Mouse (Mus musculus) spleen, postnatal 4 days (tissue): Measurements from ENCODE around the gene Arhgef40.

Experiments used
- DNase-seq, 2 experiments: peaks; one replicate each; pipeline ENCODE4 v3.0.0; 2022; ENCODE audit warnings: low spot score in 2 of 2

Arhgef40 gene

DNA sequence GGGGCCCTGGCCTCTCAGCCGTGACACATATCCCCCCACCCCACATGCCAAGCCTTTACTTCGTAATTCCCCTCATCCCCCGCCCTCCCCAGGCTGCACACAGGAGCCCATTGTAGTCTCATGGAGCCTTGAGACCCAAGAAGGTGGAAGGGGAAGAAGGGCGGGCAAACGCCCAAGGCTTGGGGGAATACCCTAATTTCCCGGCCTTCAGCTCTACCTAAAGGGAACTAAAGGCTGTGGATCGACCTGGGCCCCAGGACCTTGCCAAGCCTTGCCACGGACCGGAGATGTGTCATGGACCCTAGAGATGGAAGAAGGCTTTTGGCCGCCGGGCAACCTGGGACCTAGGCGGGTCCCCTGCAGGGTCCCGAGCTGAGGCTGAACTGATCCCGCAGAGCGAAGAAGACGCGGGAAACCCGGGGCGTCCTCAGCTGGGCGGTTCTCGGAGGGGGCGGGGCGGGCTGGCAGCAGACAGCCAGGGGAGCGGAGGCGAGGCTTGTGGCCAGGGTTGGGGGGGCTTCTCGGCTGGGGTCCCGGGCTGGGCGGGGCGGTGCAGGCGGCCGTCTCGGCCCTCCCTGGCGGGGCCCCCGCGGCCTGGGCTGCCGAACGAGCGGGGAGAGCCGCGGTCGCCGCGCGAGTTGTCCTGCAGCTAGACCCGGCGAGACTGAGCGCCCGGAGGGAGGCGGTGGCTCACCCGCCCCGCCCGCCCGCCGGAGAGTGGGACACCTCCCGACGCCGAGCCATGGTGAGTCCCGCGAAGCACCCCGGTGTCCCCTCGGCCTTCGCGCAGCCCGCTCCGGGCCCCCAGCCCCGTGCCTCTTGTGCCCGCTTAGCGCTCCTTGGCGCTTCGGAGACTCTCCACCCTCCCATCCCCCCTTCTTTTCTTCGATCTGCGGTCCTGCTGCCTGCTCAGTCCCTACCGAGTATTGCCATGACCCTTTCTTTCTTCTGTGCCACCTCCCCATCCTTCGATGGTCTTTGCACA is at the start of gene Arhgef40:
Gene Arhgef40 (plus strand): TSS at position 473 of the 985 bp plus-strand sequence.
- DNase-seq = peak; percentile 75 to 89

DNA sequence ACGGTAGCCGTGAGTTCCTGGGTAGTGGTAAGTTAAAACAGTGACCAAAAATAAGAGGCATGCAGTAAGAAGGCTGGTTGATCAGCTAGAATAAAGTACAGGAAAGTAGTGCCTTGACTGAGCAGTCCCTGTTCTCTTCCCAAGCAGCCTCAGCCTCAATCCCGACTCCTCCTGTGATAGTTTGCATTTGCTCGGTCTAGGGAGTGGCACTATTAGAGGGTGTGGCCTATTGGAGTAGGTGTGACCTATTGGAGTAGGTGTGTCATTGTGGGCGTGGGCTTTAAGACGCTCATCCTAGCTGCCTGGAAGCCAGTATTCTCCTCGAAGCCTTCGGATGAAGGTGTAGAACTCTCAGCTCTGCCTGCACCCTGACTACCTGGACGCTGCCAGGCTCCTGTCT is 45.5 kb upstream of the Arhgef40 start:
- no peak for DNase-seq

DNA sequence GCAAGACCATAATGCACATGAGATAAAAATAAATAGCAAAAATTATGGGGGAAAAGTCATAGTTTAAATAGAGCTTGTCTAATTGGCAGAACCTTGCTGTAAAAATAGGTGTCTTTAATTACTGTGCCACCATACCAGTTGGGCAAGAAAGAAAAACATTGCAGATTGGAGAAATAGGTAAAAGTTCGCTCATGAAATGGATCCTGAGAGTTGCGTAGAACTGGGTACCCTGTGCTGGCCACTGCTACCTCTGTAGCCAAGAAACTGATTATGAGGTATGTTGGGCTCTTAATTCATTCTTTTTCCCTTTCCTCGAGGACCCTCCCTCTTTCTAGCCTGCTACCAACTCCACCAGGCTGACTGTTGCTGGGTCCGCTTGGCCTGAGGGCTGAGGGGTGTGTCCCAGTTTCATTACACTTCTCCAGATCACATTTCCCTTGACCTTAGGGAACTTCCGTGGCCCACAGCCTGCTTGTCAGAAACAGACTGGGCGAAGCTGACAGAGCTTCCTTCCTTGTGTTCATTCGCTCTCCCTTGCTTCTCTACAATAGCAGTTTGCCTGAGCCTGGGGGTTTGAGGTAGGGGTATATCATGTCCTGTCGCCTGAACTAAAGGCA is 43.5 kb upstream of the Arhgef40 start:
- no peak for DNase-seq

DNA sequence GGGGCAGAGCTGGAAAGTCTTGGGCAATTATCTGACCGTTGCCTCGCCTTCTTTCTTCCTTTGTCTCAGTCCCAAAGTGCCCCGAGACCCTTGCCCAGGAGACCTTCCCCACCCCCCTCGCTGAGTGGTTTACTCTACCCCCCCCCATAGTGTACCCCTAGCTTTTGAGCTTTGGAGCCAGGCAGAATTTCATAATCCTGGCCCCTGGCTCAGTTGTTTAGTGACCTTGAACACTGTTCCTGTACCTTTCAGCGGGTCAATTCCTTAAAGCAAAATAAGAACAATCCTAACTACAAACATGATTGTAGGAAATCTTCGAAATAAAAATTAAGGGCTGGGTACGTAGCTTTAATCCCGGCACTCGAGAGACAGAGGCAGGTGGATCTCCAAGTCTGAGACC is 42.9 kb upstream of the Arhgef40 start:
- no peak for DNase-seq

DNA sequence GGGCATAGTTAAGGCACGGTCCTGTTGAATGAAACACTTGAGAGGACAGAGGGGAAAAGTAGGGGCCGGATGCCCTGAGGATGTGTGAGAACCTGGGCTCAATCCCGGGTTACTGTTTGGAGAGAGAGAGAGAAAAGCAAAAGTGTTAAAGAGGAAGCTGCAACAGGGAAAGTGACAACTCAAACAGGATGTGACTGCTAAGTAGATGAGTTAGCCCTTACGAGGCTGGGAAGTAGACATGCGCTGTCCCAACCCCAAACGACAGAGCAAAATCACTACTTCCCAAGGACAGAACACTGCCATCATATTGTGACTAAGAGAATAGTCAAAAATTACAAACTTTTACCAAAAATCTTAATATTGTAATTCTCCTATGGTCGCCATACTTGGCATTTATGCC is 42.3 kb upstream of the Arhgef40 start:
- no peak for DNase-seq

DNA sequence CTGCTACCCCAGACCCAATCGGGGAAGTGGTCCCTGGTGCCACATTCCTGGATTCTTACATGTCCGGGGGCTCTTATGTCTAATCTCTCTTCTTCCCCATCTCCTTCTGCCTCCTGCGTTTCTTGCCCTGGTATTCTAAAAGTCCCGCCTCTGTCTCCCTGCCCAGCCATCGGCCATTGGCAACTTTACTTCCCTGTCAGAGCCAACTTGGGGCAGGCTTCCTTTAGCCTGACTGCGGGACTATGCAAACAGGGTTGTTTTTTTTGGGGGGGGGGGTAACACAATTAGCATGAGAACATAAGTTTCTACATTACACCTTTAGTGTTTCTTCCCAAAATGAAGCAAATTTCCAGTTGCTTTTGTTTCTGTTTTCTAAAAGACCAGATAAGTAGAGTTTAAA is 41.2 kb upstream of the Arhgef40 start:
- no peak for DNase-seq

DNA sequence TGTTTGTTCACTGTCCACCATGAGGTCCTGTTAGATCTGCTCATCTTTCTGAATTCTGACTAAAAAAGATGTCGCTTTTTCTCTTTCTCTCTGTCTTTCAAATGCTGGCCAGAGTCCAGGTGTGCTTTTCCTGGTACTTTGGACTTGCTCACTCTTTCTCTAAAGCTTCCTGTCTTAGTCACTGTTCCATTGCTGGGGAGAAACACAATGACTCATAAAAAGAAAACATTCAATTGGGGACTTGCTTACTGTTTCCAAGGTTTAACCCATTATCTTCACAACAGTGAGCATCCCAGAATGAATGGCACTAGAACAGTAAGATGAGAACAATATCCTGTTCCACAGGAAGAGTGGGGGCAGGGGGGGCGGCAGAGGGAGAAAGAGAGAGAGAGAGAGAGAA is 24.2 kb upstream of the Arhgef40 start:
- no peak for DNase-seq

DNA sequence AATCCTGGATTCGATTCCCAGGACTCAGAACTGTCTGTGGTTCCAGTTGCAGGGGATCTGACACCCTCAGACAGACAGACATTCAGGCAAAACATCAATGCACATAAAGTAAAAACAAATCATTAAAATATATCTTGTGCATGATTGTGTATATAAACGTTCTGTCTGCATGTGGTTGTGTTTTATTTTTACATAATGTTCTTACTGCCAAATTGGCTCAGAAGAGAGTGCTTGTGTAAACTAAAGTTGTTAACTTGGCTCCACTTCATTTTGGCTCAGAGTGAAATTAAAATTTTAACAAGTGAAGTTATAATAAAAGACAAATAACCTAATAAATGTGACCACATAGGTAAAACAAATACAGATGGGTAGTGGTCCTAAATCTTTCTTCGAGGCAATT is 17.1 kb upstream of the Arhgef40 start:
- DNase-seq = no peak

DNA sequence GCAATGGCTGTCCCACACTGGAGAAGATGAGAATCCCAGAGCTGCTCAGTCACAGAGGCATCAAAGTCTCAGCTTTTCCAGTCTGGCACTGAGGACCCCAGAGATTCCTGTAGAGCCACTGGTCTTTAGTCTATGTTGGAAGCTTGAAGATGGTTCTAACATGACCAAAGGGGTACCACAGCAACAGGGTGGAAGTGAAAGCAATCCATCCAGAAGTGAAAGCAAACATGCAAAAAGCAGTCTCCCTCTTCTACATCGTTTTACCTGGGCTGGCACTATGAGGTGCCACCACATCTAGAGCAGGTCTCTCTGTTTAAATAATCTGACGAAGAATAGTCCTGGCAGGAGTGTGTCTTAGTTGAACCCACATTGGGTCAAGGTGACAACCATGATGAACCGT is 5.3 kb upstream of the Arhgef40 start:
- no peak for DNase-seq

DNA sequence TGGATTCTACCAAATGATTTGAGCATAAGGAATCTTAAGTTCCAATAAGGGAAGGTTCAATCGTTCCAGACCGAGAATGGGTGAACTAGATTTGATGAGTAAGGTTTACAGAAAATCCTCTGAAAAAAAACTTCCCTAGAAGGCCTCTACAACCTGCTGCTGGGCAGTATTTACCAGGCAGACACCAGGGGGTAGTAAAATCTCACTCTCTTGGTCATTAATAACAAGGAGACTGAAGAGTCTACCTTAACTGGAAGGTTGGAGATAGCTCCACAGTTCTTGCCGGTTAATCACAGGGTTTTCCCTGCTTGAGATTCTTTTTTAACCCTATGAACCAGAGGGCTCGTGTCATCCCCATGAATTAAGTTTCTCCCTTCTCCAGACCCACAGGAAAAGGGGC is 1.3 kb upstream of the Arhgef40 start:
- DNase-seq = no peak

DNA sequence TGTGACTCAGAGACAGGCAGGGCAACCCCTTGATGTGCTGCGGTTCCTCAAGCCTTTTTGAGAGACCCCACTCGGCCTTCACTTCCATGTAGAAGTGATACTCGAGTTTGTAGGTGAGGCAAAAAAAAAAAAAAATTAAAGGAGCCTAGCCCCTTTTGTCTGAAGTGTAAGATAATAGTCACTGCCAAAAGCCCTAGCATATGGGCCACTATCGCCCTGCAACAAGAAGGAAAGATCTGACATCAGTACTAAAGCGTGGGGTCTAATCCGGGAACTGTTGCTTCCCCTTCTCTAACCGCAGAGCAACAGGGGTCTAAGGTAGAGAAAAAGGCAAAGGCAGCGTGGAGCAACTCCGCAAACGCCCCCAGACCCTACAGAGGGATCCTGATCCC is 668 bp upstream of the Arhgef40 start:
- DNase-seq = no peak

DNA sequence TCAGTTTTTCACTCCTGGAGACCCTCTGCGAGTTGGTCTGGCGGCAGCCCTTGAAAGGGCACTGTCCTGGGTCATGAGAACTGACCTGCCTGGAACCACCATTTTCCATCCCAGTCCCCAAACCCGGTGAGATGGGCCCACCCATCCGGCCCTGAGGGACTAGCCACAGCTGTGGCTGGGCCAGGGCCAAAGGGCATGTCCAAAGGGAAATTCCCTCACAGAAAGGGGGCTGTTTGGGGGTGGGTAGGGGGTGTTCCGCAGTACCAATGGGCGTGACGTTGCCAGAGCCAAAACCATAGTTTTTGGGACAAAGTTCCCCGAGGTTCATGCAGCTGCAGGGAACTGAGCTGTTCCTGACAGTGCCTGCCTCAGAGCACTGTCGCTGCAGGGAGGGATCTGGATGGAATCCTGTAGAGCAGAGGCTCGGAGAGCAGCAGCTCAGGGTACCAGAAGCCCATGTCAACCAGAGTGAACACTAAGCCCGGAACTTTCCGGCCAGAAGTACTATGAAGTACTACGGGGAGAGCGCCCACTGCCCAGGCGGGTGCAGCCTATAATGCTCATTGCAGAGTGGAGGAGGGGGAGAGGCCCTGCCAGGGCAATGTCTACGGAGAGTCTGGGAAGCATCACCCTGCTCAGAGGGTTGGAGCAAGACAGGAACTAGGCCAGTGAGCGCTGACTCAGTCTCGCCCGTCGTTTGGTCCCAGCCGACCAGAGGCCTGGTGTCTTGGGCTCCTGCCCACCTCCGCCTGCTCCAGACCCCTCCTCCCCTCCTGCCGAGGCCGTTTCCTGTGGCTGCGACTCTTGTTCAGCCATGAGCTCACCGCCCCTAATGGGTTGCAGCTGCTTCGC is 1.0 kb downstream of the Arhgef40 start:
- DNase-seq = peak in 1 of 2 experiments; percentile 75

DNA sequence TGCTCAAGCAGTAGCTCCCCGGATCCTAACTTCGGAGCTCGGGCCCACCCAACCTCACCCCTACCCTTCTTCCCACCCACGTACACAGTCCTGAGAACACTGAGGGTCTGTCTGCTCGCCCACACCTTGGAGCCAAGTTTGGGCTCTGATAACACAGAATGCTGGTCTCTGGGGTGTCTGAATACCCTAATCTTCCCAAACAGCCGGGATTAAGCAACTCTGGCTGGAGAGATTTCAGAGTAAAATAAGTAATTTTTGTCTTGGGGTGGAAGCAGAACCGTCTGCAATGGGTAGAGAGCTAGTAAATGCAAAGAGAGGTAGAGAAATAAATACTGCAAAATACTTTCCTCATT is 1.6 kb downstream of the Arhgef40 start:
- no peak for DNase-seq

DNA sequence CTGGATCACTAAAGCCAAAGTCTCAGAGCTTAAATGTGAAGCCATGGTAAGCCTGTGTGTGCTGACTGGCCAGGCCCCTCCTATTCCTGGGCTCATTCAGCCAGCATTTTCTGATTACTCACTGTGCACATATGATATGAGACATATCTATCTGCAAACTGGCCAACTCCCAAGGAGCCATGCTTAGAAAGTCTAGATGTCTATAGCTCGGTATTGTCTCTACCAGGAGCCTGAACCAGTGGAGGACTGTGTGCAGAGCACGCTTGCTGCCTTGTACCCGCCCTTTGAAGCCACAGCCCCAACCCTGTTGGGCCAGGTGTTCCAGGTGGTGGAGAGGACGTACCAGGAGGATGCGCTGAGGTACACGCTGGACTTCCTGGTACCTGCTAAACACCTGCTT is 2.7 kb downstream of the Arhgef40 start:
- no peak for DNase-seq

DNA sequence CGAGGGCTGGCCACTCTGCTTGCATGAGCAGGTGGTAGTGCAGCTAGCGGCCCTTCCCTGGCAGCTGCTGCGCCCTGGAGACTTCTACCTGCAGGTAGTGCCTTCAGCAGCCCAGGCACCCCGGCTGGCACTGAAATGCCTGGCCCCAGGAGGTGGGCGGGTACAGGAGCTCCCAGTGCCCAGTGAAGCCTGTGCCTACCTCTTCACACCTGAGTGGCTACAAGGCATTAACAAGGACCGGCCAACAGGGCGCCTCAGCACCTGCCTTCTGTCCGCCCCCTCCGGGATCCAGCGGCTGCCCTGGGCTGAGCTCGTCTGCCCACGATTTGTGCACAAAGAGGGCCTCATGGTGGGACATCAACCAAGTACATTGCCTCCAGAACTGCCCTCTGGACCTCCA is 4.2 kb downstream of the Arhgef40 start:
- DNase-seq = peak in 1 of 2 experiments; percentile 63

DNA sequence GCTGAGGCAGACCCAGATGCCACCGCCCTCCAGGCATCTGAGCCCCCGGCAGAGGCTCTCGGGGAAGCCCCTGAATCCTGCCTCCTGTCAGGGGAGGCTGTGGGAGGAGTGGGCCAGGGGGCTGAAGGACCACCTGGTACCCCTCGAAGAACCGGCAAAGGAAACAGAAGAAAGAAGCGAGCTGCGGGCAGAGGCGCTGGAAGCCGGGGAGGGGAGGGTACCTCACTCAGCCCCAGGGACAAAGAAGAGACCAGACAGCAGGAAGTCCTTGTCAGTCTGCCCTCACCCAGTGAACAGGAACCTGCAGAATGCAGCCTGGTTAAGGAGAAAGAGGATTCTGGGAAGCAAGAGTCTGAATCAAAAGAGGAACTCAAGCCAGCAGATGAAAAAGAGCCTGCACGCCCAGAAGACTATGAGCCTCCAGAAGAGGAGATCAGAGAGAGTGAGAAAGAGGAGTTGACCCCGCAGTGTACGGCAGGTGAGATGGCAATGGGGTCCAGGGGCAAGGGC is 5.0 kb downstream of the Arhgef40 start:
- DNase-seq = no peak

DNA sequence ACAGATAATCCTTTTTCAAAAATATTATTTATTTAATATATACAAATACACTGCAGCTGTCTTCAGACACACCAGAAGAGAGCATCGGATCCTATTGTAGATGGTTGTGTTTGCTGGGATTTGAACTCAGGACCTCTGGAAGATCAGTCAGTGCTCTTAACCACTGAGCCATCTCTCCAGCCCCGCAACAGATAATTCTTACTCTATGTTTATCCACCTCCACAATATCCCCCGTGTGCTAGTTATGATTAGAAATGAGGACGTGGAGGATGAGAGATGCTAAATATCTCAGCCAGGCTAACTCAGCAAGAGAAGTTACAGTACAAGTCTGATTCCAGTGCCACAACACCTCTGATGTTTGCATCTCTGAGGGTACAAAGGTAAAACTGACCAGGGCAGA is 9.9 kb downstream of the Arhgef40 start:
- DNase-seq = no peak

DNA sequence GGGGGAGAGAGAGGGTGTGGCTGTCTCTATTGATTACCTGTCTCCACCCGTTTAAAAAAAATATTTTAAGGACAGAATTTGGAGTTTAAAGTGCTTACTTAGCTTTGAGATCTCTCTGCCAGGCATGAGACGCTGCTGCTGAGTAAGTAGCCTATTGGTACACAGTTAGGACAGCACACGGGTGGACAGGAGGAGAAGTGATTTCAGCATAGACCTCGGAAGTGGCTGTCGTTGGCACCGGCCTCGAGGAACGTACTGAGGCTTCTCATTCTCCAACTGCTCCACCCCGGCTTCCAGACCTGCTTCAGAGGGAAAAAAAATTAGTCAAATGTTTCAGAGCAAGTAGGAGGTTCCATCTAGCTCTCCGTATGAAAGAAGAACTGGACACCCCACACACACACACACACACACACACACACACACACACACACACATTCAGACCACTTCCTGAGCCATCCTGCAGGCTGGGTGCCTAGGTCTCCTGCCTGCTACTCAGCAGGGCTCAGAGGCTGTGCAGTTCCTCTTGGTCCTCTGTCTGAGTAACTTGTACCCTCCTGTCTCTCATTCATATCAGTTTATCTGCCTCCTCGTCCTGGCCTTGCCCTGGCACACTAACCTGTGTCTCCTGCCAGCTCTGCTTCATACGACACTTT is 10.8 kb downstream of the Arhgef40 start:
- no peak for DNase-seq

DNA sequence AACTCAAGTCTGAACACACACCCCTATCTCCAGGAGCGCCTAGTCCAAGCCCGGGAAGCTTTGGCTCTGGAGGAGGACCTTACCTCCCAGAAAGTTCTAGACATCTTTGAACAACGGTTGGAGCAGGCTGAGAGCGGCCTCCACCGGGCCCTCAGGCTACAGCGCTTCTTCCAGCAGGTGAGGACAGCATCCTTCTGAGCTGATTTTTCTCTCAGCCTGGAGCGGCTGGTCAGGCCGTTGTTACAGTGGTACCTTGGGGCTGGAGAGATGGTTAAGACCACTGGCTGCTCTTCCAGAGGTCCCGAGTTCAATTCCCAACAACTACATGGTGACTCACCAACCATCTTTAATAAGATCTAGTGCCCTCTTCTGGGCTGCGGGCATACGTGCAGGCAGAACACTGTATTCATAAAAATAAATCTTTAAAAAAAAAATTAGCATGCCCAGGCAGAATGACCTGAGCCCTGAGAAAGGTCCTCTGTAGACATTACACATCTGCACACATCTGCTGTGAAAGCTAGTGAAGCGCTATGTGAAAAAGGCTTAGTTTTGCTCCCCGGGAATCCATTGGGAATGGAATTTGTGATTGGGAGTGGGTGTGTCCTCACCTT is 11.8 kb downstream of the Arhgef40 start:
- DNase-seq = peak in 1 of 2 experiments; percentile 56

DNA sequence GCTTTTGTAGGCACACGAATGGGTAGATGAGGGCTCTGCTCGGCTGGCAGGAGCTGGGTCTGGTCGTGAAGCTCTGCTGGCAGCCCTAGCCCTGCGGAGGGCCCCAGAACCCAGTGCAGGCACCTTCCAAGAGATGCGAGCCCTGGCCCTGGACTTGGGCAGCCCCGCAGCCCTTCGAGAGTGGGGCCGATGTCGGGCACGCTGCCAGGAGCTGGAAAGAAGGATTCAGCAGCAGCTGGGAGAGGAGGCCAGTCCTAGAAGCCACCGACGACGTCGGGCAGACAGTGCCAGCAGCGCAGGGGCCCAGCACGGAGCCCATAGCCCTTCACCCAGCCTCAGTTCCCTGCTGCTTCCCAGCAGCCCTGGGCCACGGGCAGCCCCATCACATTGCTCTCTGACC is 12.3 kb downstream of the Arhgef40 start:
- peak in 1 of 2 experiments; percentile 64 for DNase-seq

DNA sequence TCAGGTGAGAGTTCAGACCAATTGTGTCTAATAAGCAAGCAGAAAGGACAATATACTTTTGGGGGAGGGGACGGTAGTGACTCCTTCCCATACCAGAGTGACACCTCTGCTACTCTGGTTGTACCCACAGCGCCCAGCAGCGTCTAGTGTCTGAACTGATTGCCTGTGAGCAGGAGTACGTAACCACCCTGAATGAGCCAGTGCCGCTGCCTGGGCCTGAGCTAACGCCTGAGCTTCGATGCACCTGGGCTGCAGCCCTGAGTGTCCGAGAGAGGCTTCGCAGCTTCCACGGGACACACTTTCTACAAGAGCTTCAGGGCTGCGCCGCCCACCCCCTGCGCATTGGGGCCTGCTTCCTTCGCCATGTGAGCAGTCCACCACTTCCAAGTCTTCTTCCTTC is 13.0 kb downstream of the Arhgef40 start:
- DNase-seq = peak in 1 of 2 experiments; percentile 59
